Mouse (Mus musculus) small intestine, adult 10 weeks (tissue): Measurements from ENCODE around the gene Glra4. TPM values are rescaled to one million over a fixed set of nuclear protein-coding genes. Genes with fewer than 3 reads are reported as not detected.

Experiments used
- polyA plus RNA-seq: library from polyadenylated mRNA; stranded (reverse); fragments of 350-450 nt; fragmentation: Illumina TruSeq; extraction: RNeasy Lipid Tissue Mini Kit (QIAGEN cat#74804); gene quantifications from one replicate; pipeline ENCODE4 v1.2.3, GENCODE M21; 2014; ENCODE audit warnings: low replicate concordance

Glra4 gene
- not detected for polyA plus RNA-seq

DNA sequence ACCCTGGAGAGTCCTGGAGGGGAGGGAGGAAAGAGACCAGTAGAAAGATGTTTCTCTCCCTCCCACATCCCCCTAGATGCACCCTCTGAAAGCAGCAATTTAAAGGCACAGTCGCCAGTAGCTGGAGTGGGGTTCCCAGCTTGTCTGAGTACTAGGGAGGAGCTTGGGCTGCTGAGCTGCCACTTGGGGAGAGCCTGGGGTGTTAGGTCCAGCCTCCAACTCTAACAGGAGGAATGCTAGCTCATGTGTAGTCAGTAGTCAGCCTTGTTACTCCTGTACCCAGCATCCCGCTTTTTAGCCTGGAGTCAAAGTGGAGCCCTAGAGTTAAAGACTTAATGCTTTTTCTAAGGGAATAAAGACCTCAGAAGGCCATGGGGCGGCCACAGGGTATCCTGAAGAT is at the start of gene Glra4:
Gene Glra4, minus strand, starts transcription at position 101 of the 400 bp plus-strand sequence.

GRCm38 (mm10) chrX:136822371-136822770 is 42.4 kb upstream of the Glra4 start, which contains the start of gene Plp1:
Plp1 (plus strand) TSS chrX:136822671.

DNA sequence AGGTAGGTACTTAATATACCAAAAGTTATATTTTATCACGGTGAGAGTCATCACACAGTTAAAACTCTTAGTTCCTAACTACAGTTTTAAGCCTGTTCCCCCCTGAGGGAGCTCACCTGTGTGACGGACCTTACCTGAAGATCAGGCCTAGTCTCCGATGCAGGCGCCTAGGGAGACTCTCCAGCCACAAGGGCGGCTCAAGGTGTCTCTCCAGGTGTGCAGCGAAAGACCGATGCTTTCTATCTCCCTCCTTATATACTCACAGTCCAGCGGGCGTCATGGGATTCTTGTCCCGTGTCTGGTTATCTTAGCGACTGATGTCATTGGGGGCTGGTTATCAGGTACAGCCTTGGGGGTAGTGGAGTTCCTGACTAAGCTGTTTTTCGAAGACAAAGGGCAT is 36.5 kb downstream of the Glra4 start, which contains the start of gene Morf4l2:
Gene Morf4l2, minus strand, starts transcription at position 232 of the 400 bp plus-strand sequence.

Other genes starting within 250 kb of the Glra4 start
- not detected for gene Kir3dl2, start 236.1 kb downstream of the Glra4 start, polyA plus RNA-seq
- not detected for gene Tceal3, start 189.3 kb downstream of the Glra4 start, polyA plus RNA-seq
- 3.7 TPM for gene Tceal1, start 72.2 kb downstream of the Glra4 start, polyA plus RNA-seq
- 520 TPM for gene Morf4l2, start 36.5 kb downstream of the Glra4 start, polyA plus RNA-seq
- gene Plp1, start 42.5 kb upstream of the Glra4 start, polyA plus RNA-seq = 4.0 TPM
- gene Rab9b, start 88.6 kb upstream of the Glra4 start, polyA plus RNA-seq = 0.15 TPM
- gene H2bfm, start 147.2 kb upstream of the Glra4 start, polyA plus RNA-seq = not detected
- 77.7 TPM for gene Tmsb15b2, start 195.4 kb upstream of the Glra4 start, polyA plus RNA-seq
- 9.2 TPM for gene Tmsb15l, start 196.7 kb upstream of the Glra4 start, polyA plus RNA-seq
- gene Tmsb15b1, start 196.7 kb upstream of the Glra4 start, polyA plus RNA-seq = 17.8 TPM
- gene Zcchc18, start 213.0 kb upstream of the Glra4 start, polyA plus RNA-seq = 2.3 TPM